8 mouse cellular contexts compared by ENCODE assay signal in genomic region chr2:179442191-179442540, GRCm38 (mm10). TPM values are rescaled to one million over a fixed set of nuclear protein-coding genes. Genes with fewer than 3 reads are reported as not detected.
DNase-seq lines count a peak whose midpoint lies in the region; ATAC-seq and TF ChIP-seq lines count a peak whose summit lies in the region.

TSS of gene Cdh4 (plus strand) at chr2:179442431.

- DNase-seq in heart, postnatal 36 days = peak; percentile 67 to 69
- peak; percentile 18 for DNase-seq in large intestine, adult 2 months (ENCODE audit: low read depth, low spot score)
- DNase-seq in natural killer cell, adult 2 months (ENCODE audit: low spot score in 2 of 2) = no peak

- peak within 1 kb of the TSS; percentile 93 for H3K4me2 ChIP-seq in forebrain, embryonic 15.5 days (replicated peaks)
- peak within 1 kb of the TSS; percentile 69 for H3K4me2 ChIP-seq in liver, embryonic 15.5 days
- peak within 1 kb of the TSS; percentile 88 for H3K4me2 ChIP-seq in neural tube, embryonic 14.5 days (ENCODE audit: low read depth, low read length)

- H3K4me1 ChIP-seq in E14TG2a.4 (replicated peaks; ENCODE audit: low read depth, low read length) = peaks cover 17% of the 10 kb centered on the region
- no peaks in the 10 kb centered on the region for H3K4me1 ChIP-seq in brown adipose tissue, adult 24 weeks (ENCODE audit: control insufficient read depth, insufficient read depth, insufficient read length, low read length)
- H3K4me1 ChIP-seq in forebrain, embryonic 15.5 days = peaks cover 42% of the 10 kb centered on the region
- no peaks in the 10 kb centered on the region for H3K4me1 ChIP-seq in liver, embryonic 15.5 days (replicated peaks)
- H3K4me1 ChIP-seq in neural tube, embryonic 14.5 days (ENCODE audit: control insufficient read depth, insufficient read depth, low read length) = peaks cover 20% of the 10 kb centered on the region

- TF ChIP-seq CTCF in E14TG2a.4 (conservative IDR thresholded peaks at IDR 0.05; ENCODE audit: low read length) = no peak

- H3K9ac ChIP-seq in forebrain, embryonic 15.5 days (replicated peaks) = peak within 1 kb of the TSS; percentile 73
- H3K9ac ChIP-seq in liver, embryonic 15.5 days = no peak within 1 kb of the TSS
- peak within 1 kb of the TSS; percentile 84 for H3K9ac ChIP-seq in neural tube, embryonic 14.5 days (replicated peaks; ENCODE audit: low read depth, low read length)

- no peak within 1 kb of the TSS for H3K27ac ChIP-seq in brown adipose tissue, adult 24 weeks (replicated peaks; ENCODE audit: low read depth, low read length)
- peak within 1 kb of the TSS; percentile 87 for H3K27ac ChIP-seq in forebrain, embryonic 15.5 days (replicated peaks)
- no peak within 1 kb of the TSS for H3K27ac ChIP-seq in liver, embryonic 15.5 days (replicated peaks)
- H3K27ac ChIP-seq in neural tube, embryonic 14.5 days (ENCODE audit: low read depth, low read length) = peak within 1 kb of the TSS; percentile 82

- intact Hi-C loops in heart, postnatal 36 days (cut with DNase I) = no loop called here

- ATAC-seq in forebrain, embryonic 15.5 days (replicated peaks) = peak; percentile 89
- peak; percentile 44; the same call in 1 of the 2 replicates for ATAC-seq in liver, embryonic 15.5 days (ENCODE audit: insufficient read depth)
- peak; percentile 92 for ATAC-seq in neural tube, embryonic 14.5 days (ENCODE audit: low read depth)

- no peaks in the 10 kb centered on the region for H3K36me3 ChIP-seq in E14TG2a.4 (ENCODE audit: insufficient read depth, low read length)
- H3K36me3 ChIP-seq in forebrain, embryonic 15.5 days = no peaks in the 10 kb centered on the region
- H3K36me3 ChIP-seq in liver, embryonic 15.5 days (replicated peaks) = no peaks in the 10 kb centered on the region
- no peaks in the 10 kb centered on the region for H3K36me3 ChIP-seq in neural tube, embryonic 14.5 days (ENCODE audit: control insufficient read depth, insufficient read depth, low read length)

- peak within 1 kb of the TSS; percentile 85 for H3K4me3 ChIP-seq in E14TG2a.4 (replicated peaks; ENCODE audit: low read length)
- H3K4me3 ChIP-seq in brown adipose tissue, adult 24 weeks (ENCODE audit: insufficient read depth, low read depth, low read length) = peak within 1 kb of the TSS; percentile 63
- H3K4me3 ChIP-seq in forebrain, embryonic 15.5 days = peak within 1 kb of the TSS; percentile 75
- peak within 1 kb of the TSS; percentile 49 for H3K4me3 ChIP-seq in liver, embryonic 15.5 days (replicated peaks)
- peak within 1 kb of the TSS; percentile 73 for H3K4me3 ChIP-seq in neural tube, embryonic 14.5 days (ENCODE audit: low read depth, low read length)

- WGBS in forebrain, embryonic 15.5 days = under 1% methylated on average over 32 of the region's 40 CpGs
- WGBS in large intestine, adult 2 months = under 1% methylated on average over 40 of the region's 40 CpGs
- under 1% methylated on average over 40 of the region's 40 CpGs for WGBS in liver, embryonic 15.5 days (ENCODE audit: insufficient replicate concordance)
- WGBS in neural tube, embryonic 14.5 days = 0% methylated on average over 34 of the region's 40 CpGs

- H3K27me3 ChIP-seq in E14TG2a.4 (ENCODE audit: insufficient read depth, low read length) = peaks cover 85% of the 10 kb centered on the region
- no peaks in the 10 kb centered on the region for H3K27me3 ChIP-seq in forebrain, embryonic 15.5 days
- peaks cover 56% of the 10 kb centered on the region for H3K27me3 ChIP-seq in liver, embryonic 15.5 days
- H3K27me3 ChIP-seq in neural tube, embryonic 14.5 days (ENCODE audit: control insufficient read depth, insufficient read depth, low read length) = no peaks in the 10 kb centered on the region

- no peaks in the 10 kb centered on the region for H3K9me3 ChIP-seq in E14TG2a.4 (ENCODE audit: low read length)
- H3K9me3 ChIP-seq in forebrain, embryonic 15.5 days = no peaks in the 10 kb centered on the region
- no peaks in the 10 kb centered on the region for H3K9me3 ChIP-seq in liver, embryonic 15.5 days (replicated peaks)
- H3K9me3 ChIP-seq in neural tube, embryonic 14.5 days (ENCODE audit: control insufficient read depth, low read length) = no peaks in the 10 kb centered on the region

RNA-seq across cellular contexts. Expression of gene Cdh4, which starts in this region (rescaled TPM):
- polyA plus RNA-seq in brown adipose tissue, adult 24 weeks (2012; ENCODE audit: insufficient read depth, insufficient read length, missing spikeins) = 0.50 TPM in 1 of 2 replicates, not detected in the other
- 58.2 and 66.6 TPM in 2 replicates for polyA plus RNA-seq in forebrain, embryonic 15.5 days (2015; fragmentation: Nextera tagmentation; extraction: Ambion mirVana)
- total RNA-seq in heart, postnatal 36 days (2021) = under 1 TPM; 0.79 to 0.89 TPM
- 0.11 and 0.34 TPM in 2 replicates for polyA plus RNA-seq in large intestine, adult 2 months (2012; rRNA removed)
- polyA plus RNA-seq in liver, embryonic 15.5 days (2015; fragmentation: Nextera tagmentation; extraction: Ambion mirVana) = 0.29 and 0.31 TPM in 2 replicates
- 29.5 and 29.8 TPM in 2 replicates for polyA plus RNA-seq in neural tube, embryonic 14.5 days (2014; fragmentation: Nextera tagmentation; extraction: Ambion mirVana)

Comparison
In these comparisons a context has a peak if more than half of its experiments do, and no peak if none do; other contexts are left out.
1. RNA of gene Cdh4 (polyA plus RNA-seq): 58.2 to 66.6 TPM in forebrain, embryonic 15.5 days and 29.5 to 29.8 TPM in neural tube, embryonic 14.5 days; 0.29 to 0.31 TPM in liver, embryonic 15.5 days, 0.50 TPM in brown adipose tissue, adult 24 weeks and 0.11 to 0.34 TPM in large intestine, adult 2 months; every median in the first group is over 10 times any median in the second.
2. Peak in DNase-seq in heart, postnatal 36 days; RNA of the gene not detected or under 1 TPM.
3. Peak in DNase-seq in large intestine, adult 2 months; RNA of the gene not detected or under 1 TPM.
4. Peak in ATAC-seq, H3K4me3 ChIP-seq and H3K4me2 ChIP-seq in liver, embryonic 15.5 days; RNA of the gene not detected or under 1 TPM.
5. H3K27ac ChIP-seq: peak in forebrain, embryonic 15.5 days (single experiment) and neural tube, embryonic 14.5 days (single experiment); none in brown adipose tissue, adult 24 weeks (single experiment) and liver, embryonic 15.5 days (single experiment).
6. Peak in every context shown above with its lines, with median percentiles within 50 percentile points of each other: H3K4me3 ChIP-seq, ATAC-seq and H3K4me2 ChIP-seq.